Mouse (Mus musculus) heart, adult 9 months (tissue): Measurements from ENCODE around the gene Lrrn4cl.
"Not testable (repeated sequence)": the region's sequence is repeated elsewhere in the genome, so short reads cannot be mapped to it uniquely, and the experiment has no call there.

ENCODE experiments used
- DNase-seq, 2 experiments: peaks; one replicate each; pipeline ENCODE4 v3.0.0; 2022; ENCODE audit warnings: low spot score in 2 of 2

The Lrrn4cl gene

GRCm38 (mm10) chr19:8838041-8838730 lies 12.4 kb upstream of the Lrrn4cl start:
- DNase-seq: no peak

- DNase-seq: no peak
Measured at GRCm38 (mm10) chr19:8839103-8839907, 11.3 kb upstream of the Lrrn4cl start, which contains the start of gene Gng3. TSS of gene Gng3 (minus strand) at chr19:8839194.

- DNase-seq: peak; percentile 74 to 79
Measured at GRCm38 (mm10) chr19:8839908-8840791, 10.4 kb upstream of the Lrrn4cl start.

- no peak for DNase-seq
Measured at GRCm38 (mm10) chr19:8841012-8841411, 9.6 kb upstream of the Lrrn4cl start.

GRCm38 (mm10) chr19:8842961-8843360 lies 7.6 kb upstream of the Lrrn4cl start:
- no peak for DNase-seq

GRCm38 (mm10) chr19:8844371-8845129 lies 6.0 kb upstream of the Lrrn4cl start:
- peak in 1 of 2 experiments; percentile 70 for DNase-seq

- no peak for DNase-seq
Measured at GRCm38 (mm10) chr19:8848356-8848755, 2.2 kb upstream of the Lrrn4cl start.

- DNase-seq: no peak
Measured at GRCm38 (mm10) chr19:8851639-8852038, 1.1 kb downstream of the Lrrn4cl start.

- DNase-seq: peak in 1 of 2 experiments; percentile 33
Measured at GRCm38 (mm10) chr19:8852236-8852928, 1.8 kb downstream of the Lrrn4cl start.

- no peak for DNase-seq
Measured at GRCm38 (mm10) chr19:8853117-8853516, 2.5 kb downstream of the Lrrn4cl start.

- DNase-seq: no peak
Measured at GRCm38 (mm10) chr19:8857689-8858088, 7.1 kb downstream of the Lrrn4cl start.

GRCm38 (mm10) chr19:8859018-8859417 lies 8.4 kb downstream of the Lrrn4cl start:
- no peak for DNase-seq

GRCm38 (mm10) chr19:8864265-8864664 lies 13.7 kb downstream of the Lrrn4cl start:
- DNase-seq: no peak

- DNase-seq: not testable (repeated sequence)
Measured at GRCm38 (mm10) chr19:8870381-8870780, 19.8 kb downstream of the Lrrn4cl start.

GRCm38 (mm10) chr19:8870838-8871237 lies 20.3 kb downstream of the Lrrn4cl start:
- DNase-seq: no peak

- DNase-seq: peak; percentile 98
Measured at GRCm38 (mm10) chr19:8871267-8872186, 21.0 kb downstream of the Lrrn4cl start, which contains the start of gene Ubxn1. TSS of gene Ubxn1 (plus strand) at chr19:8871496.

- DNase-seq: no peak
Measured at GRCm38 (mm10) chr19:8872266-8872840, 21.8 kb downstream of the Lrrn4cl start.

- DNase-seq: no peak
Measured at GRCm38 (mm10) chr19:8875031-8875430, 24.5 kb downstream of the Lrrn4cl start.
